Mouse (Mus musculus): Measurements from ENCODE around the gene Tcam1. TPM values are rescaled to one million over a fixed set of nuclear protein-coding genes. Genes with fewer than 3 reads are reported as not detected.
A peak's percentile ranks its signal among the peaks of the same experiment; 100 is the strongest.

Gene Tcam1
- total and polyA plus RNA-seq, 3 experiments = 4.6 to 8.9 TPM; not detected in 1

DNA sequence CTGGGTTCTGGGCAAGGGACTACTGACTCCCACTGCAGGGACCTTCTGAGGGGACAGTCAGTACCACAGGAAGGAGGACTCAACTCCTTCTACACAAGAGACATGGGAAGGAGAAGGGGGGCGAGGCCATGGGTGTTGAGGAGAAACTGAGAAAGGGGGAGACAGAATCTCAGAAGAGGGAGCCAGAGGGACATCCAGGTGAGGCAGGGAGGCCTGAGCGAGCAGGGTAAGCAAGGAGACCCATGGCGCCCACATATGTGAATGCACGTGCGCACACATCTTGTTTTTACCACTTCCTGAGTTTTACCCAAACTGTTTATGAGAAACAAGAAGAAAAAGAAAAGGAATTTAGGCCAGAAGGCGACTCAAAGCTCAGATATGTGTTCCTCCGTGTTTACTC lies 41.3 kb downstream of the Tcam1 start:
- DNase-seq (ENCODE audit: low read depth, low spot score) = no peak
- TF ChIP-seq CHD1 (IDR thresholded peaks at IDR 0.05; ENCODE audit: low read depth, low read length) (no peak), RAD21 (IDR thresholded peaks at IDR 0.05; ENCODE audit: low read depth, low read length) (no peak), HCFC1 (IDR thresholded peaks at IDR 0.05; ENCODE audit: low read depth, low read length) (no peak), GABPA (IDR thresholded peaks at IDR 0.05; ENCODE audit: low read depth, low read length) (no peak), TBP (IDR thresholded peaks at IDR 0.05; ENCODE audit: low read depth, low read length) (no peak), MYC (IDR thresholded peaks at IDR 0.05; ENCODE audit: low read depth, low read length) (no peak), ZKSCAN1 (IDR thresholded peaks at IDR 0.05; ENCODE audit: low read depth, low read length) (no peak), JUND (IDR thresholded peaks at IDR 0.05; ENCODE audit: low read depth, low read length) (no peak), MAZ (IDR thresholded peaks at IDR 0.05; ENCODE audit: low read depth, low read length) (no peak)
- no peaks in the 10 kb centered on the region; a peak in 3 of 4 replicates for H3K27me3 ChIP-seq (ENCODE audit: control insufficient read depth in 1 of 2, insufficient read depth in 2 of 2, low read length in 2 of 2)
- H3K9me3 ChIP-seq (replicated peaks; ENCODE audit: insufficient read depth, low read length) = no peaks in the 10 kb centered on the region
- H3K27ac ChIP-seq (ENCODE audit: control insufficient read depth, low read depth, low read length) = no peak overlapping the region
- H3K4me3 ChIP-seq (ENCODE audit: control insufficient read depth in 1 of 2, insufficient read depth in 1 of 2, low read depth in 2 of 2, low read length in 2 of 2) = no peak overlapping the region
- H3K79me2 ChIP-seq (ENCODE audit: control insufficient read depth, insufficient read depth, low read length, poor library complexity) = no peaks in the 10 kb centered on the region
- H3K4me1 ChIP-seq (ENCODE audit: control insufficient read depth in 1 of 2, insufficient read depth in 2 of 2, low read length in 2 of 2) = peaks cover 0 to 6% of the 10 kb centered on the region in 2 experiments; a peak in 1 of 4 replicates
- H3K9ac ChIP-seq (ENCODE audit: control insufficient read depth, low read depth, low read length, poor library complexity, severe bottlenecking) = no peak overlapping the region
- H3K36me3 ChIP-seq (ENCODE audit: control insufficient read depth in 1 of 2, insufficient read depth in 2 of 2, low read length in 2 of 2) = no peaks in the 10 kb centered on the region

GRCm38 (mm10) chr11:106318406-106319366 lies 42.2 kb downstream of the Tcam1 start:
- peak; percentile 53 for DNase-seq (ENCODE audit: low read depth, low spot score)

More at GRCm38 (mm10) chr11:106318406-106319366, 42.2 kb downstream of the Tcam1 start:
- TF ChIP-seq ELF1 (IDR thresholded peaks at IDR 0.05; ENCODE audit: low read depth, low read length) (0 out of 2 replicates have a peak, but pooled peaks have one; percentile 32), RCOR1 (IDR thresholded peaks at IDR 0.05; ENCODE audit: low read depth, low read length) (no peak), MYC (IDR thresholded peaks at IDR 0.05; ENCODE audit: low read depth, low read length) (no peak), CHD1 (IDR thresholded peaks at IDR 0.05; ENCODE audit: low read depth, low read length) (no peak), GATA1 (IDR thresholded peaks at IDR 0.05; ENCODE audit: low read depth, low read length) (no peak), HCFC1 (IDR thresholded peaks at IDR 0.05; ENCODE audit: low read depth, low read length) (0 out of 2 replicates have a peak, but pooled peaks have one; percentile 27), NELFE (IDR thresholded peaks at IDR 0.05; ENCODE audit: low read depth, low read length) (no peak), GABPA (IDR thresholded peaks at IDR 0.05; ENCODE audit: low read depth, low read length) (no peak), POLR2A (IDR thresholded peaks at IDR 0.05; ENCODE audit: control insufficient read depth in 1 of 2, insufficient read depth in 1 of 2, low read depth in 1 of 2, low read length in 2 of 2, poor library complexity in 1 of 2) (peak in 1 of 2 experiments; percentile 50; a peak in 1 of 4 replicates), ZKSCAN1 (IDR thresholded peaks at IDR 0.05; ENCODE audit: low read depth, low read length) (no peak), CTCF (IDR thresholded peaks at IDR 0.05 in 2 of 3, conservative IDR thresholded peaks at IDR 0.05 in 1 of 3; ENCODE audit: control insufficient read depth in 1 of 3, insufficient read depth in 1 of 3, low read depth in 2 of 3, low read length in 3 of 3, poor library complexity in 1 of 3, severe bottlenecking in 1 of 3) (no peak), TBP (IDR thresholded peaks at IDR 0.05; ENCODE audit: low read depth, low read length) (0 out of 2 replicates have a peak, but pooled peaks have one; percentile 40)
- Histone ChIP-seq H3K27ac (ENCODE audit: control insufficient read depth, low read depth, low read length) (no peak overlapping the region), H3K9me3 (replicated peaks; ENCODE audit: insufficient read depth, low read length) (no peaks in the 10 kb centered on the region), H3K4me1 (ENCODE audit: control insufficient read depth in 1 of 2, insufficient read depth in 2 of 2, low read length in 2 of 2) (0 out of 4 replicates have a peak, but pooled peaks cover 0 to 3% of the 10 kb centered on the region in 2 experiments), H3K27me3 (ENCODE audit: control insufficient read depth in 1 of 2, insufficient read depth in 2 of 2, low read length in 2 of 2) (no peaks in the 10 kb centered on the region; a peak in 2 of 4 replicates), H3K9ac (ENCODE audit: control insufficient read depth, low read depth, low read length, poor library complexity, severe bottlenecking) (peak overlapping the region; percentile 49), H3K4me3 (ENCODE audit: control insufficient read depth in 1 of 2, insufficient read depth in 1 of 2, low read depth in 2 of 2, low read length in 2 of 2) (peak overlapping the region in 1 of 2 experiments; percentile 29; a peak in 2 of 4 replicates), H3K79me2 (ENCODE audit: control insufficient read depth, insufficient read depth, low read length, poor library complexity) (no peaks in the 10 kb centered on the region), H3K36me3 (ENCODE audit: control insufficient read depth in 1 of 2, insufficient read depth in 2 of 2, low read length in 2 of 2) (no peaks in the 10 kb centered on the region)
